Mouse (Mus musculus): ENCODE measurements around the gene Cmklr1. TPM values are rescaled to one million over a fixed set of nuclear protein-coding genes. Genes with fewer than 3 reads are reported as not detected.

The Cmklr1 gene
- polyA plus RNA-seq, 1 experiment from 2014 or later: 3.2 TPM

DNA sequence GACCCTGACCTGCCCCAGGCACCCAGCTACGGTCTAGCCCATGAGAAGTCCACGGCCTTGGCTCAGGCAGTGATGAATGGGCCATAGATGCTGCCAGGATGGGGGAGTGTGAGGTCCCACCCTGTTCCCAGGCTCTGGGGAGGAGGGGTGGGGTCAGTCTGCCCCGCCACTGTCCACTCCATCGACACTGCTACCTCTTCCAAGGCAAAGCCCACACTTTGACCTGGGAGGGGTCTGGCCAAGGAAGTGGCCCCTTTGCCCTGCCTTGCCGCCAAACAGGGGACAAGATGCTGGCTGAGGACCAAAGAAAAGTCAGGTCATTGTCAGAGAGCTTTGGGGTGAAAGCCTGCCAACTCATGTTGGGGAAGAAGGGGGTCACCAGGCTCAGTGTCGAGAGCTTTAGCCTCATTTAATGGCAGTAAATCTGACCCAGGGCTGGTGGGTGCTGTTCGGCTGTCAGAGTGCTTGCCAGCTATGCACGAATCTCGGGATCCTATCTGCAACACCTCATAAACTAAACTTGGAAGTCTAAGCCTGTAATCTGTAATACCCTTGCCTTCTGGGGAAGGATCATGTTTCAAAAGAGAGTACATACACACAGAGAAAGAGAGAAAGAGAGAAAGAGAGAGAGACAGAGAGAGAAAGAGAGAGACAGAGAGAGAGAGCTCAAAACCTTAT is 17.1 kb downstream of the Cmklr1 start:
- 47% methylated on average over 9 of the region's 9 CpGs for WGBS

DNA sequence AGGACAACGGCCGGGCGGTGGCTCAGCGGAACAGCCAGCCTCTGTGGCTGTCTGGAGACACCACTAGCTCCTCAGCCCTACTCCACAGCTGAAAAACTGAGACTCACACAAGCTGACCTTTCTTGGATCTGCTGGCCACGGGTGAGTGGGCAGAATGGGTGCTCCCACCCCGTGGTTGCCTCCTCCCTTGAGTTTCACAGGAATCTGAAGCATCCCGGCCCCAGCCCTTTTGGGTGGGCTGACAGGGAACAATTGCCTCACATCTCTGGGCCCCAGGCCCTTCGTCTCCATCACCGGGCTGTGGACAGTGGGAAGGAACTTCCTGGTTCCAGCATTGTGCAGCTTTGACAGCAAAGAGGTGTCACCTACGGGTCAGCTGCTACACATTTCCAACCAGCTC is 20.1 kb downstream of the Cmklr1 start:
- ATAC-seq (ENCODE audit: low FRiP score): no peak
- H3K4me3 ChIP-seq (replicated peaks): no peak overlapping the region
- H3K36me3 ChIP-seq: no peaks in the 10 kb centered on the region

More for the DNA sequence above, 17.1 kb downstream of the Cmklr1 start:
- Histone ChIP-seq H3K9me3 (replicated peaks) (no peaks in the 10 kb centered on the region), H3K4me2 (no peak overlapping the region), H3K27me3 (replicated peaks) (no peaks in the 10 kb centered on the region), H3K4me3 (replicated peaks) (no peak overlapping the region), H3K9ac (replicated peaks) (no peak overlapping the region), H3K27ac (replicated peaks) (no peak overlapping the region), H3K4me1 (peaks cover 23% of the 10 kb centered on the region), H3K36me3 (no peaks in the 10 kb centered on the region)
- ATAC-seq (ENCODE audit: low FRiP score): no peak

GRCm38 (mm10) chr5:113629248-113629647 is 21.0 kb downstream of the Cmklr1 start:
- peaks cover 20% of the 10 kb centered on the region for H3K4me1 ChIP-seq
- no peak overlapping the region for H3K27ac ChIP-seq (replicated peaks)
- H3K36me3 ChIP-seq: no peaks in the 10 kb centered on the region
- no peak overlapping the region for H3K4me2 ChIP-seq
- no peaks in the 10 kb centered on the region for H3K9me3 ChIP-seq (replicated peaks)
- no peaks in the 10 kb centered on the region for H3K27me3 ChIP-seq (replicated peaks)
- ATAC-seq (ENCODE audit: low FRiP score): no peak
- no peak overlapping the region for H3K4me3 ChIP-seq (replicated peaks)
- H3K9ac ChIP-seq (replicated peaks): no peak overlapping the region
- 91% methylated on average over 3 of the region's 3 CpGs for WGBS

More for the DNA sequence above, 20.1 kb downstream of the Cmklr1 start:
- no peaks in the 10 kb centered on the region for H3K9me3 ChIP-seq (replicated peaks)
- no peak overlapping the region for H3K27ac ChIP-seq (replicated peaks)
- H3K9ac ChIP-seq (replicated peaks): no peak overlapping the region
- 69% methylated on average over 10 of the region's 10 CpGs for WGBS
- peaks cover 23% of the 10 kb centered on the region for H3K4me1 ChIP-seq
- no peak overlapping the region for H3K4me2 ChIP-seq
- no peaks in the 10 kb centered on the region for H3K27me3 ChIP-seq (replicated peaks)

- Histone ChIP-seq H3K27me3 (replicated peaks) (no peaks in the 10 kb centered on the region), H3K9ac (replicated peaks) (no peak overlapping the region), H3K9me3 (replicated peaks) (no peaks in the 10 kb centered on the region), H3K4me2 (no peak overlapping the region), H3K4me3 (replicated peaks) (no peak overlapping the region), H3K27ac (replicated peaks) (no peak overlapping the region; the same call in 1 of the 2 replicates), H3K4me1 (peaks cover 7% of the 10 kb centered on the region; the same call in 1 of the 2 replicates), H3K36me3 (no peaks in the 10 kb centered on the region)
- ATAC-seq (ENCODE audit: low FRiP score): no peak
- 54% methylated on average over 11 of the region's 11 CpGs for WGBS
These were observed 22.3 kb downstream of the Cmklr1 start for GRCm38 (mm10) chr5:113627820-113628437.

DNA sequence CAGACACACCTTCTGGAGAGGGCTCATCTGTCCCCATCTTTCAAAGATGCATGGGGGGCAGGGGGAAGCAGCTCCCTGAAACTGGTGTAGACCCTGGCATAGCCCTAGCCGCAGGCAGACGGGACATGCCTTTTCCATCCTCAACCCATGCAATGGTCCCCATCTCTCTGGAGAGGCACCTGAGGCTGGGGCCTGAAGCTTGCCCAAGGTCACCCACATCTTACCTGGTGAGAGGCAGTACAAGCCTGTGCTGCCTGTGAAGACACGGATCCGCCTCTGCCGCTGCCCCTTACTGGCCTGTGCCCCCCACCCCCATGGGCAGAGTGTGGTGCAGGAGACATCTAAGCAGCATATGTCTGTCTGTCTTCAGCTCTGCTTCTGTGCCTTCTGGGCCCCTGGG is 23.2 kb downstream of the Cmklr1 start:
- no peak overlapping the region for H3K9ac ChIP-seq (replicated peaks)
- H3K36me3 ChIP-seq: no peaks in the 10 kb centered on the region
- peaks cover 7% of the 10 kb centered on the region; the same call in 1 of the 2 replicates for H3K4me1 ChIP-seq
- H3K27me3 ChIP-seq (replicated peaks): no peaks in the 10 kb centered on the region
- H3K9me3 ChIP-seq (replicated peaks): no peaks in the 10 kb centered on the region
- H3K27ac ChIP-seq (replicated peaks): no peak overlapping the region
- no peak for ATAC-seq (ENCODE audit: low FRiP score)
- 87% methylated on average over 5 of the region's 5 CpGs for WGBS
- no peak overlapping the region for H3K4me3 ChIP-seq (replicated peaks)
- H3K4me2 ChIP-seq: no peak overlapping the region

DNA sequence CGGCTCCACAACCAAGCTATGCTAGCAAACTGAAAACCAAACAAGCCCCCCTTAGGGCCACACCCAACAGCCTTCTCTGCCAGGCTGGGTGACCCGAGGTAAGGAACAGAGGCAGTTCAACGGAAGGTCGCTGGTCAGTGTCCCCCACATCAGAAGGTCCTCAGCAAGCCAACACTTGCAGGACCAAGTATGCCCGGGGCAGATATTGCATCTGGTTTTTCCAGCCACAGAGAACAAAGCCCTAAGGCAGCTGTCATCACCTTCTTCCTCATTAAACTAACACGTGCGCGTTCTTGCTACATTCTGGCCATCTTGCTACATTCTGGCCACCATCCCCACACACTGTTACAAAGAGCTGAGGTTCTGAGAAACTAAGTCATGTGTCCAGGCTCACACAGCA is 23.9 kb downstream of the Cmklr1 start:
- whole genome bisulfite sequencing: 89% methylated on average over 8 of the region's 8 CpGs
- no peaks in the 10 kb centered on the region for H3K27me3 ChIP-seq (replicated peaks)
- ATAC-seq (ENCODE audit: low FRiP score): no peak
- peaks cover 7% of the 10 kb centered on the region; the same call in 1 of the 2 replicates for H3K4me1 ChIP-seq
- no peak overlapping the region for H3K4me2 ChIP-seq
- H3K9me3 ChIP-seq (replicated peaks): no peaks in the 10 kb centered on the region
- no peaks in the 10 kb centered on the region for H3K36me3 ChIP-seq
- H3K9ac ChIP-seq (replicated peaks): no peak overlapping the region
- H3K27ac ChIP-seq (replicated peaks): no peak overlapping the region
- H3K4me3 ChIP-seq (replicated peaks): no peak overlapping the region

- H3K4me3 ChIP-seq (replicated peaks): no peak overlapping the region
- H3K4me2 ChIP-seq: no peak overlapping the region
- no peak overlapping the region for H3K27ac ChIP-seq (replicated peaks)
- no peaks in the 10 kb centered on the region for H3K36me3 ChIP-seq
- no peak overlapping the region for H3K9ac ChIP-seq (replicated peaks)
- WGBS: 94% methylated on average over 4 of the region's 4 CpGs
- ATAC-seq (ENCODE audit: low FRiP score): no peak
- no peaks in the 10 kb centered on the region for H3K27me3 ChIP-seq (replicated peaks)
- peaks cover 7% of the 10 kb centered on the region; the same call in 1 of the 2 replicates for H3K4me1 ChIP-seq
- no peaks in the 10 kb centered on the region for H3K9me3 ChIP-seq (replicated peaks)
These were observed 25.2 kb downstream of the Cmklr1 start for GRCm38 (mm10) chr5:113625068-113625467.

GRCm38 (mm10) chr5:113623052-113623451 is 27.2 kb downstream of the Cmklr1 start:
- 19% methylated on average over 1 of the region's 2 CpGs for WGBS
- Histone ChIP-seq H3K4me2 (no peak overlapping the region), H3K9me3 (replicated peaks) (no peaks in the 10 kb centered on the region), H3K36me3 (no peaks in the 10 kb centered on the region), H3K4me3 (replicated peaks) (no peak overlapping the region), H3K27me3 (replicated peaks) (no peaks in the 10 kb centered on the region), H3K4me1 (peaks cover 3% of the 10 kb centered on the region; the same call in 1 of the 2 replicates), H3K27ac (replicated peaks) (no peak overlapping the region), H3K9ac (replicated peaks) (no peak overlapping the region)
- ATAC-seq (ENCODE audit: low FRiP score): no peak

DNA sequence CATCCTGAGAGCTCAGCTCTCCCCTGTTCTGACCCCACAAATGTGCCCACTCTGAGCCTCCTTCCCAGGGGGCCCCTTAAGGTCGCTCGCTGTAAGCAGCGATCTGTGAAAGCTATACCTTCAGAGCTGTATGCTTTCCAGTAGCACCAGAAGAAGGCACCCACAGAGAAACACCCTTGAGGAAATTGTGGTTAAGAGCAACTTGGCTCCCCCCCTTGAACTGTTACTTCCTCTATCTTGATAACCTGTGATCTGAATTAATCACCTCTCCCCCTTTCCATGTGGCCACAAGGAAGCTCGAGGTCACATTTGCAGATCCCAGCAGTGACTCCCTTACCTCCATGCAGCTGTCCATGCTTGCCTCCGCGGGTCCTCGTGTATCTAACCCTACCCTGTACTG is 29.2 kb downstream of the Cmklr1 start:
- no peak overlapping the region for H3K4me3 ChIP-seq (replicated peaks)
- H3K4me1 ChIP-seq: no peaks in the 10 kb centered on the region
- H3K27ac ChIP-seq (replicated peaks): no peak overlapping the region
- H3K9me3 ChIP-seq (replicated peaks): no peaks in the 10 kb centered on the region
- ATAC-seq (ENCODE audit: low FRiP score): no peak
- H3K4me2 ChIP-seq: no peak overlapping the region
- no peaks in the 10 kb centered on the region for H3K36me3 ChIP-seq
- no peak overlapping the region for H3K9ac ChIP-seq (replicated peaks)
- 82% methylated on average over 7 of the region's 7 CpGs for WGBS
- no peaks in the 10 kb centered on the region for H3K27me3 ChIP-seq (replicated peaks)

GRCm38 (mm10) chr5:113620130-113620716 is 30.0 kb downstream of the Cmklr1 start:
- Histone ChIP-seq H3K9ac (replicated peaks) (no peak overlapping the region), H3K27ac (replicated peaks) (no peak overlapping the region), H3K27me3 (replicated peaks) (no peaks in the 10 kb centered on the region), H3K4me2 (no peak overlapping the region), H3K36me3 (no peaks in the 10 kb centered on the region), H3K4me3 (replicated peaks) (no peak overlapping the region), H3K9me3 (replicated peaks) (no peaks in the 10 kb centered on the region), H3K4me1 (no peaks in the 10 kb centered on the region)
- no peak for ATAC-seq (ENCODE audit: low FRiP score)
- WGBS: 67% methylated on average over 16 of the region's 16 CpGs

- Histone ChIP-seq H3K4me2 (no peak overlapping the region), H3K36me3 (no peaks in the 10 kb centered on the region), H3K27ac (replicated peaks) (no peak overlapping the region), H3K9ac (replicated peaks) (no peak overlapping the region), H3K4me3 (replicated peaks) (no peak overlapping the region), H3K4me1 (no peaks in the 10 kb centered on the region), H3K9me3 (replicated peaks) (no peaks in the 10 kb centered on the region), H3K27me3 (replicated peaks) (no peaks in the 10 kb centered on the region)
- 85% methylated on average over 1 of the region's 1 CpGs for WGBS
- no peak for ATAC-seq (ENCODE audit: low FRiP score)
These were observed 31.1 kb downstream of the Cmklr1 start for GRCm38 (mm10) chr5:113619151-113619550.

- no peak for ATAC-seq (ENCODE audit: low FRiP score)
- no peak overlapping the region for H3K9ac ChIP-seq (replicated peaks)
- 87% methylated on average over 4 of the region's 4 CpGs for WGBS
- H3K9me3 ChIP-seq (replicated peaks): no peaks in the 10 kb centered on the region
- H3K4me3 ChIP-seq (replicated peaks): no peak overlapping the region
- no peak overlapping the region for H3K4me2 ChIP-seq
- no peaks in the 10 kb centered on the region for H3K27me3 ChIP-seq (replicated peaks)
- no peaks in the 10 kb centered on the region for H3K4me1 ChIP-seq
- H3K36me3 ChIP-seq: no peaks in the 10 kb centered on the region
- no peak overlapping the region for H3K27ac ChIP-seq (replicated peaks)
These were observed 31.5 kb downstream of the Cmklr1 start for GRCm38 (mm10) chr5:113618716-113619115.

Data from neural tube, embryonic 15.5 days (tissue).